Mouse (Mus musculus) spleen, postnatal 36 days (tissue): ENCODE results near the gene Fcho1.

ENCODE experiments used
- DNase-seq, 2 experiments: peaks; one replicate each; pipeline ENCODE4 v3.0.0; 2022; ENCODE audit warnings: low spot score in 2 of 2, mixed read lengths in 1 of 2

Gene Fcho1

GRCm38 (mm10) chr8:71684701-71685100 lies 40.8 kb downstream of the Fcho1 start:
- no peak for DNase-seq

GRCm38 (mm10) chr8:71682832-71683231 lies 42.7 kb downstream of the Fcho1 start:
- no peak for DNase-seq

- DNase-seq, result no peak
Observed at GRCm38 (mm10) chr8:71681369-71681915, 44.1 kb downstream of the Fcho1 start.

- no peak for DNase-seq
Observed at GRCm38 (mm10) chr8:71680471-71680870, 45.0 kb downstream of the Fcho1 start.

GRCm38 (mm10) chr8:71679550-71680168 lies 45.9 kb downstream of the Fcho1 start:
- no peak for DNase-seq

- DNase-seq, result no peak
Observed at GRCm38 (mm10) chr8:71679116-71679515, 46.4 kb downstream of the Fcho1 start.

GRCm38 (mm10) chr8:71678216-71678615 lies 47.3 kb downstream of the Fcho1 start:
- no peak for DNase-seq

- peak; percentile 54 to 65 for DNase-seq
Observed at GRCm38 (mm10) chr8:71677555-71677954, 48.0 kb downstream of the Fcho1 start.

- DNase-seq, result no peak
Observed at GRCm38 (mm10) chr8:71676803-71677202, 48.7 kb downstream of the Fcho1 start.

- peak; percentile 68 to 70 for DNase-seq
Observed at GRCm38 (mm10) chr8:71676020-71676741, 49.3 kb downstream of the Fcho1 start, which contains the start of gene Jak3. Gene Jak3 (plus strand): TSS chr8:71676296.

- DNase-seq, result no peak
Observed at GRCm38 (mm10) chr8:71675456-71676019, 50.0 kb downstream of the Fcho1 start.

GRCm38 (mm10) chr8:71674071-71674470 lies 51.4 kb downstream of the Fcho1 start:
- DNase-seq, result no peak

GRCm38 (mm10) chr8:71672168-71672735 lies 53.3 kb downstream of the Fcho1 start:
- no peak for DNase-seq

- DNase-seq, result peak; percentile 82 to 87
Observed at GRCm38 (mm10) chr8:71671549-71671965, 54.0 kb downstream of the Fcho1 start, which contains the start of gene Unc13a. Gene Unc13a (minus strand): TSS chr8:71671757.

- DNase-seq, result peak in 1 of 2 experiments; percentile 35
Observed at GRCm38 (mm10) chr8:71670621-71671548, 54.6 kb downstream of the Fcho1 start.

- no peak for DNase-seq
Observed at GRCm38 (mm10) chr8:71670198-71670597, 55.3 kb downstream of the Fcho1 start.

- DNase-seq, result peak; percentile 61 to 65
Observed at GRCm38 (mm10) chr8:71668220-71668975, 57.1 kb downstream of the Fcho1 start.

GRCm38 (mm10) chr8:71667256-71667655 lies 58.3 kb downstream of the Fcho1 start:
- no peak for DNase-seq

GRCm38 (mm10) chr8:71666855-71667254 lies 58.7 kb downstream of the Fcho1 start:
- DNase-seq, result no peak
